ENCODE assay signal across 10 mouse cellular contexts in genomic region chr4:152220771-152221410, GRCm38 (mm10). TPM values are rescaled to one million over a fixed set of nuclear protein-coding genes. Genes with fewer than 3 reads are reported as not detected.
DNase-seq lines count a peak whose midpoint lies in the region; ATAC-seq and TF ChIP-seq lines count a peak whose summit lies in the region.
"Had no signal": no experiment of that assay in that cellular context is flagged by ENCODE, and none has a peak within 500 bp of the region (broad histone marks: within the 10 kb centered on the region; RNA-seq: fewer than 3 reads in every experiment).

No protein-coding gene starts in this region.

- no peak for ATAC-seq in heart, embryonic 16.5 days (replicated peaks; ENCODE audit: extremely low read depth, insufficient read depth, low FRiP score)
- ATAC-seq in midbrain, embryonic 11.5 days (ENCODE audit: low FRiP score), result no peak
- ATAC-seq in erythroblast, adult 5-6 weeks (replicated peaks; ENCODE audit: low FRiP score, poor library complexity, severe bottlenecking), result no peak
- ATAC-seq: CD4-positive, CD25-positive, alpha-beta regulatory T cell, adult 4 months had no signal

- no peaks in the 10 kb centered on the region for H3K9me3 ChIP-seq in heart, embryonic 16.5 days (replicated peaks; ENCODE audit: control insufficient read depth, low read length)
- no peaks in the 10 kb centered on the region for H3K9me3 ChIP-seq in forebrain, embryonic 10.5 days
- H3K9me3 ChIP-seq in midbrain, embryonic 11.5 days (ENCODE audit: control insufficient read depth, low read length), result no peaks in the 10 kb centered on the region
- no peaks in the 10 kb centered on the region for H3K9me3 ChIP-seq in heart, embryonic 10.5 days

- no peak for TF ChIP-seq CTCF in brain, embryonic 14.5 days (IDR thresholded peaks at IDR 0.05; ENCODE audit: borderline replicate concordance, extremely low read depth, insufficient read depth, insufficient read length)

- WGBS in heart, embryonic 16.5 days, result 68% methylated on average over 7 of the region's 7 CpGs
- WGBS in forebrain, embryonic 10.5 days, result 62% methylated on average over 7 of the region's 7 CpGs
- 64% methylated on average over 6 of the region's 7 CpGs for WGBS in midbrain, embryonic 11.5 days
- 76% methylated on average over 6 of the region's 7 CpGs for WGBS in heart, embryonic 10.5 days

- no peak overlapping the region for H3K4me2 ChIP-seq in heart, embryonic 16.5 days (ENCODE audit: low read depth, low read length)
- peak overlapping the region; percentile 17 for H3K4me2 ChIP-seq in midbrain, embryonic 11.5 days

- H3K9ac ChIP-seq in heart, embryonic 16.5 days (ENCODE audit: low read length), result no peak overlapping the region
- peak overlapping the region; percentile 28; the same call in 1 of the 2 replicates for H3K9ac ChIP-seq in midbrain, embryonic 11.5 days (ENCODE audit: low read length)

- no peak for DNase-seq in heart, adult 18-20 months
- peak; percentile 57 for DNase-seq in brain, embryonic 14.5 days (ENCODE audit: low read depth)
- no peak for DNase-seq in forebrain, embryonic 10.5 days (ENCODE audit: extremely low spot score, low spot score)
- DNase-seq in midbrain, embryonic 11.5 days (ENCODE audit: low spot score, missing footprints), result no peak
- DNase-seq in heart, embryonic 10.5 days (ENCODE audit: low spot score), result no peak
- no peak for DNase-seq in urinary bladder, postnatal 4 days (ENCODE audit: low spot score in 2 of 2)

- peaks cover 10% of the 10 kb centered on the region for H3K4me1 ChIP-seq in heart, embryonic 16.5 days (ENCODE audit: control insufficient read depth, insufficient read depth, low read length)
- peaks cover 27% of the 10 kb centered on the region for H3K4me1 ChIP-seq in forebrain, embryonic 10.5 days
- H3K4me1 ChIP-seq in midbrain, embryonic 11.5 days (ENCODE audit: control insufficient read depth, insufficient read depth, low read length), result peaks cover 19% of the 10 kb centered on the region
- peaks cover 14% of the 10 kb centered on the region for H3K4me1 ChIP-seq in heart, embryonic 10.5 days

- peak overlapping the region; percentile 15; the same call in 1 of the 2 replicates for H3K27ac ChIP-seq in heart, embryonic 16.5 days (ENCODE audit: low read length)
- peak overlapping the region; percentile 27 for H3K27ac ChIP-seq in forebrain, embryonic 10.5 days
- peak overlapping the region; percentile 42; the same call in 1 of the 2 replicates for H3K27ac ChIP-seq in midbrain, embryonic 11.5 days (ENCODE audit: low read depth, low read length)
- H3K27ac ChIP-seq in heart, embryonic 10.5 days, result no peak overlapping the region
- H3K27ac ChIP-seq: macrophage had no signal

- TF ChIP-seq POLR2A in brain, embryonic 14.5 days (IDR thresholded peaks at IDR 0.05; ENCODE audit: borderline replicate concordance, extremely low read depth, insufficient read depth, insufficient read length, poor library complexity, severe bottlenecking), result no peak

- H3K36me3 ChIP-seq in heart, embryonic 16.5 days (ENCODE audit: control insufficient read depth, insufficient read depth), result peaks cover 10% of the 10 kb centered on the region; the same call in 1 of the 2 replicates
- H3K36me3 ChIP-seq in forebrain, embryonic 10.5 days (replicated peaks), result peaks cover 41% of the 10 kb centered on the region
- no peaks in the 10 kb centered on the region for H3K36me3 ChIP-seq in midbrain, embryonic 11.5 days (ENCODE audit: control insufficient read depth, insufficient read depth, low read length)
- H3K36me3 ChIP-seq in heart, embryonic 10.5 days, result peaks cover 8% of the 10 kb centered on the region

- H3K4me3 ChIP-seq in heart, embryonic 16.5 days (ENCODE audit: low read length), result no peak overlapping the region
- no peak overlapping the region for H3K4me3 ChIP-seq in forebrain, embryonic 10.5 days
- no peak overlapping the region for H3K4me3 ChIP-seq in midbrain, embryonic 11.5 days (ENCODE audit: low read depth, low read length)
- H3K4me3 ChIP-seq in heart, embryonic 10.5 days, result no peak overlapping the region

- no peaks in the 10 kb centered on the region for H3K27me3 ChIP-seq in heart, embryonic 16.5 days (ENCODE audit: control insufficient read depth, insufficient read depth, low read length)
- peaks cover 50% of the 10 kb centered on the region for H3K27me3 ChIP-seq in forebrain, embryonic 10.5 days (ENCODE audit: poor library complexity, severe bottlenecking)
- H3K27me3 ChIP-seq in midbrain, embryonic 11.5 days (ENCODE audit: control insufficient read depth, insufficient read depth, low read length), result peaks cover 7% of the 10 kb centered on the region; the same call in 1 of the 2 replicates
- H3K27me3 ChIP-seq in heart, embryonic 10.5 days (ENCODE audit: insufficient read depth, poor library complexity, severe bottlenecking), result peaks cover 20% of the 10 kb centered on the region; the same call in 1 of the 2 replicates

RNA-seq across cellular contexts. Expression of gene Acot7, which starts 43.0 kb away (rescaled TPM):
- 67.7 and 68.0 TPM in 2 replicates for polyA plus RNA-seq in heart, embryonic 16.5 days (2015; fragmentation: Nextera tagmentation; extraction: Ambion mirVana)
- total RNA-seq in heart, adult 18-20 months (2021), result 10 to 100 TPM; 61.9 to 66.2 TPM
- 178 and 244 TPM in 2 replicates for polyA plus RNA-seq in brain, embryonic 14.5 days (2012; rRNA removed)
- polyA plus RNA-seq in forebrain, embryonic 10.5 days (2016; fragmentation: Nextera tagmentation; extraction: Ambion mirVana), result 61.0 and 64.4 TPM in 2 replicates
- polyA plus RNA-seq in midbrain, embryonic 11.5 days (2014; fragmentation: Nextera tagmentation; extraction: Ambion mirVana), result 92.5 and 93.5 TPM in 2 replicates
- total RNA-seq in erythroblast, adult 5-6 weeks (2015; ENCODE audit: low replicate concordance), result 15.3 and 19.4 TPM in 2 replicates
- total RNA-seq in erythroblast, adult 5-6 weeks (2017; ENCODE audit: low replicate concordance), result 5.2 and 9.7 TPM in 2 replicates
- 43.7 and 48.9 TPM in 2 replicates for polyA plus RNA-seq in heart, embryonic 10.5 days (2016; fragmentation: Nextera tagmentation; extraction: Ambion mirVana)

RNA-seq across cellular contexts. Expression of gene Gpr153, which starts 53.1 kb away (rescaled TPM):
- 8.4 and 10.4 TPM in 2 replicates for polyA plus RNA-seq in heart, embryonic 16.5 days (2015; fragmentation: Nextera tagmentation; extraction: Ambion mirVana)
- total RNA-seq in heart, adult 18-20 months (2021), result 10 to 100 TPM in 1 of 2 experiments, 1 to 10 TPM in 1; 8.0 to 10.2 TPM
- 31.2 and 44.3 TPM in 2 replicates for polyA plus RNA-seq in brain, embryonic 14.5 days (2012; rRNA removed)
- polyA plus RNA-seq in forebrain, embryonic 10.5 days (2016; fragmentation: Nextera tagmentation; extraction: Ambion mirVana), result 2.5 and 3.0 TPM in 2 replicates
- 7.4 and 9.5 TPM in 2 replicates for polyA plus RNA-seq in midbrain, embryonic 11.5 days (2014; fragmentation: Nextera tagmentation; extraction: Ambion mirVana)
- total RNA-seq in erythroblast, adult 5-6 weeks (2015; ENCODE audit: low replicate concordance), result not detected in 2 replicates
- total RNA-seq in erythroblast, adult 5-6 weeks (2017; ENCODE audit: low replicate concordance), result 0.28 TPM in 1 of 2 replicates, not detected in the other
- 5.5 and 6.3 TPM in 2 replicates for polyA plus RNA-seq in heart, embryonic 10.5 days (2016; fragmentation: Nextera tagmentation; extraction: Ambion mirVana)
- polyA plus RNA-seq: macrophage had no signal
